Mouse (Mus musculus) CH12.LX (cell line): ENCODE results near the gene Adap1. TPM values are rescaled to one million over a fixed set of nuclear protein-coding genes. Genes with fewer than 3 reads are reported as not detected.

Experiments
- DNase-seq: peaks from one replicate; pipeline ENCODE4 v3.0.0-alpha.2; 2013; ENCODE audit errors: extremely low read depth
- H3K27ac ChIP-seq: 2 replicates; pipeline ENCODE4 v1.5.1; 2012; ENCODE audit warnings: low read depth, mild to moderate bottlenecking, control low read depth, moderate library complexity; ENCODE audit not compliant: insufficient read depth
- H3K27me3 ChIP-seq: replicated peaks from 2 replicates; pipeline ENCODE3; 2012; ENCODE audit warnings: inconsistent platforms
- H3K36me3 ChIP-seq, 2 experiments: replicated peaks in 1 of 2; 2 replicates each; pipeline versions ENCODE3 to v1.6.1; 2012; ENCODE audit warnings: inconsistent platforms in 1 of 2, low read length in 1 of 2, mild to moderate bottlenecking in 1 of 2, mixed read lengths in 1 of 2, moderate library complexity in 1 of 2; ENCODE audit not compliant: control insufficient read depth in 1 of 2, insufficient read depth in 1 of 2
- H3K4me1 ChIP-seq, 2 experiments: 2 replicates each; pipeline ENCODE4 v1.6.1; 2012; ENCODE audit warnings: inconsistent platforms in 1 of 2, moderate library complexity in 1 of 2; ENCODE audit not compliant: insufficient read depth in 2 of 2, control insufficient read depth in 1 of 2
- H3K4me2 ChIP-seq: 2 replicates; pipeline ENCODE4 v1.6.1; 2012; ENCODE audit warnings: low read depth, mild to moderate bottlenecking, control low read depth; ENCODE audit not compliant: poor library complexity, insufficient read depth, severe bottlenecking
- H3K4me3 ChIP-seq, 3 experiments: fragments of 150-350 bp in 1 of 3; sonication (generic) in 1 of 3; replicated peaks in 1 of 3; 2 replicates each; pipeline versions ENCODE3 to v1.5.1; 2011 to 2012; ENCODE audit warnings: low read depth in 2 of 3, low read length in 2 of 3, mild to moderate bottlenecking in 2 of 3, moderate library complexity in 2 of 3, control low read depth in 1 of 3, improper control_type of control experiment in 1 of 3, inconsistent platforms in 1 of 3, mixed read lengths in 1 of 3; ENCODE audit not compliant: poor library complexity in 1 of 3
- H3K79me2 ChIP-seq: replicated peaks from 2 replicates; pipeline ENCODE4 v1.6.1; 2012; ENCODE audit warnings: mild to moderate bottlenecking, moderate library complexity; ENCODE audit not compliant: control insufficient read depth, poor library complexity, insufficient read depth, severe bottlenecking; ENCODE audit errors: extremely low read depth
- H3K9ac ChIP-seq: 2 replicates; pipeline ENCODE4 v1.6.1; 2012; ENCODE audit warnings: low read depth, mild to moderate bottlenecking, control low read depth, moderate library complexity; ENCODE audit not compliant: insufficient read depth
- H3K9me3 ChIP-seq: replicated peaks from 2 replicates; pipeline ENCODE3; 2012; ENCODE audit warnings: low read length, inconsistent platforms, mixed read lengths
- BHLHE40 ChIP-seq: IDR thresholded peaks from 2 replicates; pipeline ENCODE4 v1.6.1; 2011; ENCODE audit warnings: mild to moderate bottlenecking, low read depth, low read length, improper control_type of control experiment
- CTCF ChIP-seq, 2 experiments: IDR thresholded peaks in 1 of 2; conservative IDR thresholded peaks in 1 of 2; 2 replicates each; pipeline ENCODE4 v1.5.1; 2011 to 2012; ENCODE audit warnings: low read depth in 2 of 2, low read length in 2 of 2, improper control_type of control experiment in 1 of 2, inconsistent platforms in 1 of 2, mild to moderate bottlenecking in 1 of 2, moderate library complexity in 1 of 2
- E2F4 ChIP-seq: IDR thresholded peaks from 2 replicates; pipeline ENCODE4 v1.6.1; 2011; ENCODE audit warnings: low read depth, low read length, improper control_type of control experiment; ENCODE audit not compliant: insufficient replicate concordance
- ELF1 ChIP-seq: IDR thresholded peaks from 2 replicates; pipeline ENCODE4 v1.6.1; 2014; ENCODE audit warnings: low read depth, mild to moderate bottlenecking, inconsistent platforms, low read length, improper control_type of control experiment
- GABPA ChIP-seq: IDR thresholded peaks from 2 replicates; pipeline ENCODE4 v1.6.1; 2012; ENCODE audit warnings: low read depth, low read length, improper control_type of control experiment, inconsistent platforms; ENCODE audit not compliant: insufficient replicate concordance
- JUN ChIP-seq: IDR thresholded peaks from 2 replicates; pipeline ENCODE4 v1.6.1; 2011; ENCODE audit warnings: low read depth, mild to moderate bottlenecking, low read length, improper control_type of control experiment, moderate library complexity; ENCODE audit not compliant: insufficient read depth
- JUND ChIP-seq: conservative IDR thresholded peaks from 2 replicates; pipeline ENCODE4 v1.6.1; 2011; ENCODE audit warnings: low read depth, low read length, improper control_type of control experiment
- KAT2A ChIP-seq: IDR thresholded peaks from 2 replicates; pipeline ENCODE4 v1.6.1; 2012; ENCODE audit warnings: low read length, improper control_type of control experiment, inconsistent platforms; ENCODE audit not compliant: insufficient replicate concordance
- MAZ ChIP-seq: IDR thresholded peaks from 2 replicates; pipeline ENCODE4 v1.6.1; 2012; ENCODE audit warnings: low read depth, mild to moderate bottlenecking, inconsistent platforms, low read length, improper control_type of control experiment, moderate library complexity
- MEF2A ChIP-seq: IDR thresholded peaks from 2 replicates; pipeline ENCODE4 v1.6.1; 2014; ENCODE audit warnings: low read depth, mild to moderate bottlenecking, inconsistent platforms, low read length, improper control_type of control experiment, borderline replicate concordance
- MXI1 ChIP-seq: IDR thresholded peaks from 2 replicates; pipeline ENCODE4 v1.6.1; 2011; ENCODE audit warnings: mild to moderate bottlenecking, low read depth, low read length, improper control_type of control experiment
- MYC ChIP-seq: IDR thresholded peaks from 2 replicates; pipeline ENCODE4 v1.6.1; 2011; ENCODE audit warnings: low read depth, mild to moderate bottlenecking, improper control_type of control experiment, low read length
- NRF1 ChIP-seq: IDR thresholded peaks from 2 replicates; pipeline ENCODE4 v1.6.1; 2014; ENCODE audit warnings: low read depth, mild to moderate bottlenecking, inconsistent platforms, low read length, improper control_type of control experiment, moderate library complexity
- RAD21 ChIP-seq: IDR thresholded peaks from 2 replicates; pipeline ENCODE4 v1.6.1; 2011; ENCODE audit warnings: low read depth, mild to moderate bottlenecking, low read length, improper control_type of control experiment, moderate library complexity
- SIN3A ChIP-seq: IDR thresholded peaks from 2 replicates; pipeline ENCODE4 v1.6.1; 2012; ENCODE audit warnings: low read length, improper control_type of control experiment, inconsistent platforms
- SMC3 ChIP-seq: IDR thresholded peaks from 2 replicates; pipeline ENCODE4 v1.6.1; 2011; ENCODE audit warnings: low read depth, low read length, improper control_type of control experiment
- ZC3H11A ChIP-seq: IDR thresholded peaks from 2 replicates; pipeline ENCODE4 v1.6.1; 2012; ENCODE audit warnings: low read depth, mild to moderate bottlenecking, inconsistent platforms, low read length, improper control_type of control experiment
- ZMIZ1 ChIP-seq: IDR thresholded peaks from 2 replicates; pipeline ENCODE4 v1.6.1; 2012; ENCODE audit warnings: low read depth, mild to moderate bottlenecking, inconsistent platforms, low read length, improper control_type of control experiment
- dilution Hi-C: fragments of 300-500 bp; cut with MboI; formaldehyde crosslinking; loops from 2 replicates; pipeline ENCODE4 v1.14.3; 2020; ENCODE audit warnings: low sequenced_read_pairs; ENCODE audit not compliant: extremely low pct_unique_long_range_greater_than_20kb, extremely low pct_ligation_motif_present
- in situ Hi-C: fragments of 300-500 bp; cut with MboI; formaldehyde crosslinking; loops from 3 replicates; pipeline ENCODE4 v1.14.3; 2019; ENCODE audit warnings: low sequenced_read_pairs, low pct_ligation_motif_present, low pct_unique_long_range_greater_than_20kb, mixed read lengths
- polyA plus RNA-seq: library from polyadenylated mRNA; unstranded; fragments of >175 nt; gene quantifications from 2 replicates; pipeline ENCODE4 v1.2.1, GENCODE M21; 2012; ENCODE audit warnings: low read depth; ENCODE audit not compliant: insufficient read length
- total RNA-seq, 2 experiments: library from RNA; depleted of rRNA; stranded (reverse); fragments of 300-350 nt in 1 of 2; fragments of >200 nt in 1 of 2; gene quantifications; 2 replicates each; pipeline ENCODE4 v1.2.3; 2012 to 2014

Adap1 gene
- total and polyA plus RNA-seq, 3 experiments, result 53.9 to 73.2 (median 70.7) TPM

GRCm38 (mm10) chr5:139355235-139355772 is 29.9 kb upstream of the Adap1 start:
- Histone ChIP-seq H3K27me3 (no peaks in the 10 kb centered on the region), H3K79me2 (no peaks in the 10 kb centered on the region), H3K36me3 (peaks cover 0 to 31% of the 10 kb centered on the region in 2 experiments), H3K9ac (no peak overlapping the region), H3K9me3 (no peaks in the 10 kb centered on the region), H3K27ac (no peak overlapping the region), H3K4me3 (no peak overlapping the region), H3K4me2 (no peak overlapping the region), H3K4me1 (peaks cover 15 to 23% of the 10 kb centered on the region in 2 experiments; a peak in 3 of 4 replicates)
- peak; percentile 54 for DNase-seq
- in situ Hi-C loops, result loop anchor here (25.0 kb wide), 1 partner anchor 107 kb away; the partner anchor contains the start of gene 3110082I17Rik
- TF ChIP-seq JUND (no peak), MEF2A (no peak), ZC3H11A (0 out of 2 replicates have a peak, but pooled peaks have one; percentile 2), E2F4 (no peak), MXI1 (no peak), SIN3A (0 out of 2 replicates have a peak, but pooled peaks have one; percentile 20), RAD21 (peak; percentile 79), KAT2A (no peak), MYC (0 out of 2 replicates have a peak, but pooled peaks have one; percentile 28), SMC3 (peak; percentile 87), CTCF (conservative IDR thresholded peaks at IDR 0.05 in 1 of 2, IDR thresholded peaks at IDR 0.05 in 1 of 2; ENCODE audit: low read depth in 2 of 2, low read length in 2 of 2) (peak; percentile 93 to 95)
- dilution Hi-C loops, result no loop called here

- no peak for TF ChIP-seq MEF2A
- TF ChIP-seq GABPA, result no peak
- no peak for TF ChIP-seq ELF1
- no peak for TF ChIP-seq ZMIZ1
- no peak for TF ChIP-seq NRF1
- no peak for TF ChIP-seq JUN
- TF ChIP-seq BHLHE40, result no peak
- TF ChIP-seq ZC3H11A, result no peak
- TF ChIP-seq MAZ, result no peak
- Histone ChIP-seq H3K27ac (no peak overlapping the region), H3K4me2 (no peak overlapping the region), H3K9me3 (no peaks in the 10 kb centered on the region), H3K4me3 (no peak overlapping the region), H3K27me3 (no peaks in the 10 kb centered on the region), H3K4me1 (peaks cover 15 to 26% of the 10 kb centered on the region in 2 experiments; a peak in 3 of 4 replicates), H3K9ac (no peak overlapping the region), H3K36me3 (peaks cover 0 to 20% of the 10 kb centered on the region in 2 experiments), H3K79me2 (no peaks in the 10 kb centered on the region)
- in situ Hi-C loops, result loop anchor here (25.0 kb wide), 1 partner anchor 108 kb away; the partner anchor contains the start of gene 3110082I17Rik
- dilution Hi-C loops, result no loop called here
- DNase-seq, result no peak
Observed at GRCm38 (mm10) chr5:139353946-139354345, 28.5 kb upstream of the Adap1 start.
